Mouse (Mus musculus) myocyte (in vitro differentiated cells): Measurements from ENCODE around the gene Insc. TPM values are rescaled to one million over a fixed set of nuclear protein-coding genes. Genes with fewer than 3 reads are reported as not detected.

ENCODE experiments used
- H3K27me3 ChIP-seq: one replicate; pipeline ENCODE4 v1.6.1; 2011; ENCODE audit not compliant: control insufficient read depth, insufficient read depth, insufficient read length
- H3K36me3 ChIP-seq: one replicate; pipeline ENCODE4 v1.6.1; 2011; ENCODE audit not compliant: control insufficient read depth, insufficient read depth
- H3K4me2 ChIP-seq: one replicate; pipeline ENCODE4 v1.6.1; 2011; ENCODE audit warnings: low read depth, control low read depth
- H3K4me3 ChIP-seq: one replicate; pipeline ENCODE4 v1.5.1; 2011; ENCODE audit warnings: mild to moderate bottlenecking, control low read depth, moderate library complexity
- H3K79me2 ChIP-seq: one replicate; pipeline ENCODE4 v1.6.1; 2011; ENCODE audit not compliant: control insufficient read depth, insufficient read depth
- H3ac ChIP-seq: one replicate; pipeline ENCODE4 v1.6.1; 2011; ENCODE audit not compliant: control insufficient read depth, insufficient read length
- CEBPB ChIP-seq: IDR thresholded peaks from 2 replicates; pipeline ENCODE4 v1.6.1; 2011; ENCODE audit warnings: mild to moderate bottlenecking, moderate library complexity; ENCODE audit not compliant: poor library complexity, insufficient read depth, severe bottlenecking
- E2F4 ChIP-seq: IDR thresholded peaks from one replicate; pipeline ENCODE4 v1.6.1; 2011; ENCODE audit warnings: mild to moderate bottlenecking, control low read depth, moderate library complexity; ENCODE audit not compliant: insufficient read depth
- MAX ChIP-seq: IDR thresholded peaks from one replicate; pipeline ENCODE4 v1.6.1; 2011; ENCODE audit warnings: low read depth, mild to moderate bottlenecking, control low read depth
- MYOD1 ChIP-seq, 3 experiments: IDR thresholded peaks; one replicate each; pipeline ENCODE4 v1.6.1; 2011; ENCODE audit warnings: control low read depth in 2 of 3, low read depth in 2 of 3, mild to moderate bottlenecking in 2 of 3, moderate library complexity in 1 of 3; ENCODE audit not compliant: insufficient read length in 2 of 3, control insufficient read depth in 1 of 3
- MYOG ChIP-seq, 3 experiments: IDR thresholded peaks; one replicate each; pipeline ENCODE4 v1.6.1; 2011; ENCODE audit warnings: control low read depth in 2 of 3, low read depth in 2 of 3, mild to moderate bottlenecking in 2 of 3; ENCODE audit not compliant: insufficient read length in 2 of 3, control insufficient read depth in 1 of 3, insufficient read depth in 1 of 3
- POLR2A ChIP-seq: IDR thresholded peaks from one replicate; pipeline ENCODE4 v1.6.1; 2011; ENCODE audit warnings: low read depth, mild to moderate bottlenecking, control low read depth, moderate library complexity; ENCODE audit not compliant: insufficient read length
- POLR2AphosphoS2 ChIP-seq: IDR thresholded peaks from one replicate; pipeline ENCODE4 v1.6.1; 2011; ENCODE audit warnings: low read depth, control low read depth; ENCODE audit not compliant: insufficient read length
- REST ChIP-seq: IDR thresholded peaks from one replicate; pipeline ENCODE4 v1.6.1; 2011; ENCODE audit warnings: mild to moderate bottlenecking, control low read depth, moderate library complexity; ENCODE audit not compliant: insufficient read depth, insufficient read length
- SRF ChIP-seq: IDR thresholded peaks from one replicate; pipeline ENCODE4 v1.6.1; 2011; ENCODE audit warnings: low read depth; ENCODE audit not compliant: control insufficient read depth, insufficient read length
- TCF12 ChIP-seq: IDR thresholded peaks from one replicate; pipeline ENCODE4 v1.6.1; 2011; ENCODE audit warnings: mild to moderate bottlenecking, control low read depth; ENCODE audit not compliant: poor library complexity, insufficient read depth, severe bottlenecking
- TCF3 ChIP-seq: IDR thresholded peaks from one replicate; pipeline ENCODE4 v1.6.1; 2011; ENCODE audit warnings: low read depth, control low read depth; ENCODE audit not compliant: insufficient read length
- USF1 ChIP-seq: IDR thresholded peaks from one replicate; pipeline ENCODE4 v1.6.1; 2011; ENCODE audit warnings: low read depth, mild to moderate bottlenecking, control low read depth, moderate library complexity
- polyA plus RNA-seq: library from polyadenylated mRNA; unstranded; fragments of >200 nt; fragmentation: generic; extraction: Trizol; gene quantifications from one replicate; pipeline ENCODE4 v1.2.1, GENCODE M21; 2012; ENCODE audit warnings: missing spikeins

Insc gene
- polyA plus RNA-seq, 1 experiment = 0.18 TPM

DNA sequence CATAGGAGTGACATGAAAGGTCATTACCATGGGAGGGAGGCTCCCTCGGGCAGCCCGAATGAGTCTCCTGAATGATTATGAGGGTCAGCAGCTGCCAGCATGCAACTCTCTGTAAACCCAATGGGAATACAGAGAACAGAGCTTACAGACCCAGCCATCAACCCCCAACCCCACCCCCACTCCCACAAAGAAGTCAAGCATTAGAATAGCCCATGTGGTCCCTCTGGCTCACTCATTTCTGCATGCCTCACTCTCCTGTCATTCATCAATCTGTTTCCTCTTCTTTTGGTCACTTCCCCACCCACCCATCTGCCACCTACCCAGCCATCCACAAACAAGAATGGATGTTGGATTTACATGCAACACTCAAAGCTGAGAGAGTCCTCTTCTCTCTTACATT lies 10.0 kb downstream of the Insc start:
- H3K27me3 ChIP-seq = no peaks in the 10 kb centered on the region
- no peak overlapping the region for H3K4me2 ChIP-seq
- H3K4me3 ChIP-seq = no peak overlapping the region
- H3ac ChIP-seq = no peak overlapping the region
- no peak for TF ChIP-seq E2F4
- TF ChIP-seq POLR2A = no peak
- TF ChIP-seq REST = no peak
- TF ChIP-seq USF1 = no peak
- TF ChIP-seq TCF3 = no peak
- TF ChIP-seq POLR2AphosphoS2 = no peak
- TF ChIP-seq MYOG (IDR thresholded peaks at IDR 0.05; ENCODE audit: control insufficient read depth in 1 of 3, insufficient read depth in 1 of 3, insufficient read length in 2 of 3, low read depth in 2 of 3) = no peak
- TF ChIP-seq CEBPB = no peak
- TF ChIP-seq MYOD1 (IDR thresholded peaks at IDR 0.05; ENCODE audit: control insufficient read depth in 1 of 3, insufficient read length in 2 of 3, low read depth in 2 of 3) = no peak
- TF ChIP-seq TCF12 = no peak
- TF ChIP-seq MAX = no peak
- no peak for TF ChIP-seq SRF
- no peaks in the 10 kb centered on the region for H3K79me2 ChIP-seq
- H3K36me3 ChIP-seq = no peaks in the 10 kb centered on the region

DNA sequence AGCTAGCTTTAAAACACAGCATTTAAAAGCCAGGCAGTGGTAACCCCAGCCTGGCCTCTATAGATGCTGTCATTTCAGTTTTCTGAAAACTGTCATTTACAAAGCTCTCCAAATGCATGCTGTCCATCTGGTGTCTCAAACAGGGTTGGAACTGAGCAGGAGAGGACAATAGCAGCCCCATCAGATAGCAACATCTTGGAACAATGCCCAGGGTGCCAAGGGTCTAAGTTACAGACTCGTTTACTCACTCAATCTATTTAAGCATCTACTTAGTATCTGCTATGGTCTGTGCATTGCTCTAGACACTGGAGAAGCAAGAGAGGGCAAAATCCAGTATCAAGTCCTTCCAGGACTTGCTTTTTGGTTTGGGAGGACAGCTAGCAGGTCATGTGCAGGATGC lies 10.7 kb downstream of the Insc start:
- Histone ChIP-seq H3ac (no peak overlapping the region), H3K27me3 (no peaks in the 10 kb centered on the region), H3K79me2 (no peaks in the 10 kb centered on the region), H3K4me3 (no peak overlapping the region), H3K36me3 (no peaks in the 10 kb centered on the region), H3K4me2 (no peak overlapping the region)
- TF ChIP-seq MAX (no peak), POLR2A (no peak), TCF12 (no peak), SRF (no peak), E2F4 (no peak), MYOD1 (IDR thresholded peaks at IDR 0.05; ENCODE audit: control insufficient read depth in 1 of 3, insufficient read length in 2 of 3, low read depth in 2 of 3) (no peak), MYOG (IDR thresholded peaks at IDR 0.05; ENCODE audit: control insufficient read depth in 1 of 3, insufficient read depth in 1 of 3, insufficient read length in 2 of 3, low read depth in 2 of 3) (no peak), USF1 (no peak), REST (no peak)

DNA sequence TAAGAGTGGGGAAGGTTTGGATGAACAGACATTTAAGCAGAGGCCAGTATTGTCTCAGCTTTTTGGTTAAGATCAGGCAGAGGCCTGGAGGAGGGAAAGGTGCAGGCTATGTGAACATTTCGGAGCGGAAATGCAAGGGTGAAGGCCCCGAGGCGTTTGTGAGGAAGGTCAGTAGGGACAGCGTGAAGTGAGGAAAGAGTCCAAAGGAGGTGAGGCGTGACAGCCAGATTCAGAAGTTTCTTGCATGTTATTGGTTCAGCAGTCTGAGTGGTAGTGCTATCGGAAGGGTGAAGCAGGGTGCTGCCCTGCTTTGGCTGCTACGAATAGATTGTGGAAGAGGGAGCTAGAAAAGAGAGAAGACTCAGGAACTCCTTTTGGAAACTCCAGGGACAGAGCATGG lies 11.1 kb downstream of the Insc start:
- Histone ChIP-seq H3K36me3 (no peaks in the 10 kb centered on the region), H3ac (no peak overlapping the region), H3K4me2 (no peak overlapping the region), H3K27me3 (no peaks in the 10 kb centered on the region), H3K4me3 (no peak overlapping the region), H3K79me2 (no peaks in the 10 kb centered on the region)
- TF ChIP-seq MYOD1 (IDR thresholded peaks at IDR 0.05; ENCODE audit: control insufficient read depth in 1 of 3, insufficient read length in 2 of 3, low read depth in 2 of 3) (no peak), REST (no peak), TCF3 (no peak), MAX (no peak), E2F4 (no peak), USF1 (no peak), CEBPB (no peak), POLR2AphosphoS2 (no peak), TCF12 (no peak)

DNA sequence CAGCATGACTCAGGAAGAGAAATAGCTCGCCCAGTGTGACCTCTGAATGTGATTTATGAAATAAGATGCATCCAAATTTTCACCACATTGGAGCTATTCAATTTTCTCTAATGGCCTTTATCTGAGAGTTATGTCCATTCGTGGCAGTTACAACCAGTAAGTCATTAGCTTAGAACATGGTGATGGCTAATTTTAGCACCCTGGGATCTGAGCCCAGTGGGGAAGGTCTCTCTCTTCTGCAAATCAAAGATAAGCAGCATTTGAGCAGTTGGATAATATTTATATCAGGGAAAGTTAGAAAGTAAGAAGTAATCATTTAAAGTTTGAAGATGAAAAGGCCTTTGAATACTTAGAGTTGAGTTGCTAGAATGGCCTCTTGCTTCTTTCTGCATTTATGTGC lies 19.2 kb downstream of the Insc start:
- no peaks in the 10 kb centered on the region for H3K79me2 ChIP-seq
- H3K4me2 ChIP-seq = no peak overlapping the region
- H3K27me3 ChIP-seq = no peaks in the 10 kb centered on the region
- no peaks in the 10 kb centered on the region for H3K36me3 ChIP-seq
- no peak overlapping the region for H3K4me3 ChIP-seq
- no peak overlapping the region for H3ac ChIP-seq
- no peak for TF ChIP-seq POLR2A
- no peak for TF ChIP-seq TCF12
- no peak for TF ChIP-seq E2F4
- no peak for TF ChIP-seq REST
- no peak for TF ChIP-seq MAX
- TF ChIP-seq TCF3 = no peak
- TF ChIP-seq POLR2AphosphoS2 = no peak
- TF ChIP-seq MYOG (IDR thresholded peaks at IDR 0.05; ENCODE audit: control insufficient read depth in 1 of 3, insufficient read depth in 1 of 3, insufficient read length in 2 of 3, low read depth in 2 of 3) = no peak
- no peak for TF ChIP-seq CEBPB
- TF ChIP-seq USF1 = no peak
- no peak for TF ChIP-seq MYOD1 (IDR thresholded peaks at IDR 0.05; ENCODE audit: control insufficient read depth in 1 of 3, insufficient read length in 2 of 3, low read depth in 2 of 3)
- TF ChIP-seq SRF = no peak

DNA sequence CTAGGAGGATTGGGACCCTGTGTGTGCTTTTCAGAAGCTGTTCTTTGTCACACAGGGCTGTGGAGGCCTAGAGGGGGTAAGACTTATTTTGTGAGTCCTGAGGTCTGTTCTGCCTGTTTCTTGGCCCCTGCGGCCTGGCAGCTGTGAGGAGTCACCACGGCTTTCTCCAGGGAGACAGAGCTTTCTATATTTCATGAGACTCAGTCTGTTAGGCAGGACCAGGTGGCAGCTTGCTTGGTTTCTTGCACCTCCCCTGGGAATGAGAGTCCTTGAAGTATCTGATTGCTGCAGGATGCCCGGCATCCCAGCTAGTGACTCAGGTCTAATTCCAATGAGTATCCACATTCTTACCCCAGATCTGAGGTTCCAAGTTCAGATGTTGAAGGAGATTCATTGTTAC lies 21.8 kb downstream of the Insc start:
- no peak overlapping the region for H3K4me2 ChIP-seq
- H3K4me3 ChIP-seq = no peak overlapping the region
- no peaks in the 10 kb centered on the region for H3K79me2 ChIP-seq
- H3ac ChIP-seq = no peak overlapping the region
- H3K27me3 ChIP-seq = no peaks in the 10 kb centered on the region
- no peak for TF ChIP-seq USF1
- TF ChIP-seq CEBPB = no peak
- TF ChIP-seq REST = no peak
- TF ChIP-seq MYOD1 (IDR thresholded peaks at IDR 0.05; ENCODE audit: control insufficient read depth in 1 of 3, insufficient read length in 2 of 3, low read depth in 2 of 3) = peak; percentile 48 to 75 (median 68)
- no peak for TF ChIP-seq POLR2AphosphoS2
- TF ChIP-seq MYOG (IDR thresholded peaks at IDR 0.05; ENCODE audit: control insufficient read depth in 1 of 3, insufficient read depth in 1 of 3, insufficient read length in 2 of 3, low read depth in 2 of 3) = peak in 1 of 3 experiments; percentile 43
- no peak for TF ChIP-seq POLR2A
- no peak for TF ChIP-seq E2F4
- peak; percentile 10 for TF ChIP-seq TCF12
- no peak for TF ChIP-seq SRF
- no peaks in the 10 kb centered on the region for H3K36me3 ChIP-seq
